ENCODE assay signal across 11 mouse cellular contexts in genomic region chr12:102275833-102276443, GRCm38 (mm10). TPM values are rescaled to one million over a fixed set of nuclear protein-coding genes. Genes with fewer than 3 reads are reported as not detected.
DNase-seq lines count a peak whose midpoint lies in the region; ATAC-seq and TF ChIP-seq lines count a peak whose summit lies in the region.
"Had no signal": no experiment of that assay in that cellular context is flagged by ENCODE, and none has a peak within 500 bp of the region (broad histone marks: within the 10 kb centered on the region; RNA-seq: fewer than 3 reads in every experiment).

No protein-coding gene starts in this region.

- no peak overlapping the region for H3K9ac ChIP-seq in kidney, embryonic 16.5 days (replicated peaks; ENCODE audit: low read length)
- H3K9ac ChIP-seq: forebrain, embryonic 15.5 days had no signal

- ATAC-seq in kidney, embryonic 16.5 days (ENCODE audit: low FRiP score, low TSS enrichment) = no peak
- ATAC-seq: forebrain, embryonic 15.5 days had no signal

- no peak overlapping the region for H3K27ac ChIP-seq in kidney, embryonic 16.5 days (ENCODE audit: low read length)
- H3K27ac ChIP-seq in thymus, adult 2 months (ENCODE audit: control insufficient read depth, insufficient read depth, low read length) = no peak overlapping the region
- H3K27ac ChIP-seq: forebrain, embryonic 15.5 days; left cerebral cortex, adult 2 months had no signal

- H3K9me3 ChIP-seq in kidney, embryonic 16.5 days (ENCODE audit: low read length) = peaks cover 10% of the 10 kb centered on the region; the same call in 1 of the 2 replicates
- H3K9me3 ChIP-seq: forebrain, embryonic 15.5 days had no signal

- H3K4me3 ChIP-seq in kidney, embryonic 16.5 days (ENCODE audit: low read length) = no peak overlapping the region
- no peak overlapping the region for H3K4me3 ChIP-seq in thymus, adult 2 months (ENCODE audit: control insufficient read depth, insufficient read depth, low read length)
- H3K4me3 ChIP-seq: forebrain, embryonic 15.5 days; left cerebral cortex, adult 2 months had no signal

- WGBS in kidney, embryonic 16.5 days = 54% methylated on average over 7 of the region's 7 CpGs
- 84% methylated on average over 7 of the region's 7 CpGs for WGBS in thymus, adult 2 months

- H3K36me3 ChIP-seq in kidney, embryonic 16.5 days (ENCODE audit: insufficient read depth, low read length) = no peaks in the 10 kb centered on the region
- no peaks in the 10 kb centered on the region for H3K36me3 ChIP-seq in thymus, adult 2 months (ENCODE audit: control insufficient read depth, insufficient read depth, low read length)
- H3K36me3 ChIP-seq: forebrain, embryonic 15.5 days had no signal

- H3K4me2 ChIP-seq in kidney, embryonic 16.5 days (replicated peaks; ENCODE audit: low read depth, low read length) = no peak overlapping the region
- H3K4me2 ChIP-seq: forebrain, embryonic 15.5 days had no signal

- TF ChIP-seq POLR2A in thymus, adult 2 months (IDR thresholded peaks at IDR 0.05; ENCODE audit: control insufficient read depth, extremely low read depth, insufficient read depth, low read length, poor library complexity) = no peak

- no peak for TF ChIP-seq CTCF in thymus, adult 2 months (IDR thresholded peaks at IDR 0.05; ENCODE audit: borderline replicate concordance, control insufficient read depth, extremely low read depth, insufficient read depth, low read length, poor library complexity)

- H3K4me1 ChIP-seq in kidney, embryonic 16.5 days (ENCODE audit: insufficient read depth, low read length) = peaks cover 12% of the 10 kb centered on the region
- no peaks in the 10 kb centered on the region for H3K4me1 ChIP-seq in thymus, adult 2 months (replicated peaks; ENCODE audit: control insufficient read depth, insufficient read depth, low read length)
- H3K4me1 ChIP-seq: forebrain, embryonic 15.5 days had no signal

- DNase-seq in kidney, adult 11 months = peak; percentile 91
- DNase-seq in adrenal gland, postnatal 36 days = peak; percentile 17 to 45
- DNase-seq in heart, postnatal 14 days = peak; percentile 58 to 73
- DNase-seq in lung, postnatal 10 days = peak; percentile 85
- no peak for DNase-seq in spleen, postnatal 36 days (ENCODE audit: low spot score in 2 of 2)
- DNase-seq in layer of hippocampus, postnatal 10 days (ENCODE audit: low spot score in 2 of 2) = no peak
- no peak for DNase-seq in thymus, adult 2 months
- DNase-seq: thymus, adult 18-20 months had no signal

- intact Hi-C loops in heart, postnatal 14 days (cut with DNase I) = no loop called here

- no peaks in the 10 kb centered on the region for H3K27me3 ChIP-seq in kidney, embryonic 16.5 days (ENCODE audit: insufficient read depth, low read length)
- no peaks in the 10 kb centered on the region for H3K27me3 ChIP-seq in thymus, adult 2 months (ENCODE audit: control insufficient read depth, insufficient read depth, low read length)
- H3K27me3 ChIP-seq: forebrain, embryonic 15.5 days had no signal

RNA-seq across cellular contexts. Expression of gene Rin3, which starts 6.9 kb away (rescaled TPM):
- polyA plus RNA-seq in kidney, embryonic 16.5 days (2015; fragmentation: Nextera tagmentation; extraction: Ambion mirVana) = 8.7 and 9.1 TPM in 2 replicates
- 10 to 100 TPM in 1 of 2 experiments, 1 to 10 TPM in 1; 8.6 to 15.8 TPM for total RNA-seq in adrenal gland, postnatal 36 days (2021)
- 10 to 100 TPM; 23.1 to 26.1 TPM for total RNA-seq in heart, postnatal 14 days (2021)
- total RNA-seq in layer of hippocampus, postnatal 10 days (2021) = 1 to 10 TPM; 3.5 to 3.8 TPM
- 25.4 and 33.8 TPM in 2 replicates for polyA plus RNA-seq in thymus, adult 2 months (2012; rRNA removed)

Comparison
In these comparisons a context has a peak if more than half of its experiments do, and no peak if none do; other contexts are left out.
1. DNase-seq: peak in kidney, adult 11 months (single experiment), adrenal gland, postnatal 36 days (2 of 2), heart, postnatal 14 days (2 of 2) and lung, postnatal 10 days (single experiment); none in spleen, postnatal 36 days (0 of 2), layer of hippocampus, postnatal 10 days (0 of 2) and thymus, adult 2 months (single experiment).